Mouse (Mus musculus) C2C12 (cell line): ENCODE results near the gene Rpl34.

Source experiments
- CTCF ChIP-seq: IDR thresholded peaks from one replicate; pipeline ENCODE4 v1.5.1; 2011; ENCODE audit not compliant: control insufficient read depth, insufficient read depth, insufficient read length
- MAX ChIP-seq: IDR thresholded peaks from one replicate; pipeline ENCODE4 v1.6.1; 2011; ENCODE audit warnings: mild to moderate bottlenecking, control low read depth
- USF1 ChIP-seq: IDR thresholded peaks from one replicate; pipeline ENCODE4 v1.6.1; 2011; ENCODE audit warnings: low read depth, mild to moderate bottlenecking, control low read depth, moderate library complexity

DNA sequence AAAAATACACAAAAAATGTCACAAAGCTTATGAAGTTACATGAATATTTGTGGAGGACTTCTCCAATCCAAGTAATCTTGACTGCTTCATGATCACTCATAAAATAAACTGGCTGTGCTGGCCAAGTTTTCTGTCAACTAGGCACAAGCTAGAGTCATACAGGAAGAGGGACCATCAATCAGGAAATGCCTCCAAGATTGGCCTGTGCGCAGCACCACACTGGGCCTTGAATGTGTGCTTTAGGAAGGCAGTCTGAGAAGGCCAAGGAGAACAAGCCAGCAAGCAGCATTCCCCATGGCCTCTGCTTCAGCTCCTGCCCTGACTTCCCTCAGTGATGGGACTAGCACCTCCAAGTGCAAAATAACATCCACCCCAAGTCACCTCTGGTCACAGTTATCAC, 3.2 kb downstream of the Rpl34 start:
- TF ChIP-seq CTCF (no peak), MAX (no peak), USF1 (no peak)
